23 mouse cellular contexts compared by ENCODE assay signal in the genomic region with DNA sequence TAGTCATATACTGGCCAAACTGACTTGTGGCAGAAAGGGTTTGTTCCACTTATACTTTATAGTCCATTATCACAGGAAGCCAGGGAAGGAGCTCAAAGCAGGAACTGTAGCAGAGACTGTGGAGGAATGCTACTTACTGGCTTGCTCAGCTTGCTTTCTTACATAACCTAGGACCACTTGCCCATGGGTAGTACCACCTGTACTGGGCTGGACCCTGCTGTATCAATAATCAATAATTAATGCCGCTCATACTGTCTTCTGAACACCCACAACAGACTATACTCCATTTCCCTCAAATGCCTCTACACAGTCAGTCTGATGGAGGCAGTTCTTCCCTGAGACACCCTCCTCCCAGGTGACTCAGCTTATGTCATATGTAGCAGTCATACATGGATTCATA.
"Had no signal": no experiment of that assay in that cellular context is flagged by ENCODE, and none has a peak within 500 bp of the region (broad histone marks: within the 10 kb centered on the region; RNA-seq: fewer than 3 reads in every experiment).

No protein-coding gene starts in this region.

- DNase-seq: gastrocnemius, adult 2 months; gastrocnemius, postnatal 10 days; gastrocnemius, postnatal 25 days; heart, postnatal 10 days; heart, postnatal 4 days; kidney, adult 11 months; kidney, adult 2 months; kidney, adult 9 months; kidney, postnatal 14 days; kidney, postnatal 36 days; liver; liver, embryonic 13.5 days had no signal

- H3K27ac ChIP-seq: gastrocnemius, adult 2 months; heart, embryonic 10.5 days; hindbrain, embryonic 10.5 days; hindbrain, embryonic 12.5 days; hindbrain, embryonic 15.5 days; kidney, embryonic 15.5 days; kidney, postnatal 0 days; left cerebral cortex, adult 2 months; limb, embryonic 10.5 days; limb, embryonic 12.5 days; liver, embryonic 13.5 days had no signal

- H3K27me3 ChIP-seq: heart, embryonic 12.5 days; hindbrain, embryonic 12.5 days; hindbrain, embryonic 15.5 days; kidney, embryonic 15.5 days; limb, embryonic 12.5 days; liver, embryonic 13.5 days had no signal

- H3K4me3 ChIP-seq: gastrocnemius, adult 2 months; heart, embryonic 10.5 days; heart, embryonic 12.5 days; hindbrain, embryonic 10.5 days; hindbrain, embryonic 12.5 days; hindbrain, embryonic 15.5 days; kidney, embryonic 15.5 days; left cerebral cortex, adult 2 months; limb, embryonic 10.5 days; limb, embryonic 12.5 days; liver, embryonic 13.5 days had no signal

- H3K9ac ChIP-seq: heart, embryonic 12.5 days; hindbrain, embryonic 12.5 days; hindbrain, embryonic 15.5 days; kidney, embryonic 15.5 days; limb, embryonic 12.5 days; liver, embryonic 13.5 days had no signal

- H3K4me2 ChIP-seq: heart, embryonic 12.5 days; hindbrain, embryonic 12.5 days; hindbrain, embryonic 15.5 days; kidney, embryonic 15.5 days; limb, embryonic 12.5 days; liver, embryonic 11.5 days; liver, embryonic 13.5 days had no signal

- H3K4me1 ChIP-seq: heart, embryonic 12.5 days; hindbrain, embryonic 10.5 days; hindbrain, embryonic 12.5 days; hindbrain, embryonic 15.5 days; kidney, embryonic 15.5 days; limb, embryonic 10.5 days; limb, embryonic 12.5 days had no signal

- H3K9me3 ChIP-seq: heart, embryonic 10.5 days; heart, embryonic 12.5 days; hindbrain, embryonic 10.5 days; hindbrain, embryonic 12.5 days; hindbrain, embryonic 15.5 days; kidney, embryonic 15.5 days; limb, embryonic 10.5 days; limb, embryonic 12.5 days; liver, embryonic 13.5 days had no signal
